Mouse (Mus musculus) lung, embryonic 16.5 days (tissue): ENCODE results near the gene Cdh11. TPM values are rescaled to one million over a fixed set of nuclear protein-coding genes. Genes with fewer than 3 reads are reported as not detected.
A peak's percentile ranks its signal among the peaks of the same experiment; 100 is the strongest.
"Not testable (repeated sequence)": the region's sequence is repeated elsewhere in the genome, so short reads cannot be mapped to it uniquely, and the experiment has no call there.

ENCODE experiments used
- ATAC-seq: fragments of 200-750 bp; cut with Nextera tagmentation; 2 replicates; pipeline ENCODE4 v1.8.0; 2017; ENCODE audit warnings: low read depth, mild to moderate bottlenecking, moderate library complexity
- H3K27ac ChIP-seq: fragments of 300-500 bp; sonication (generic); 2 replicates; pipeline ENCODE4 v1.5.1; 2014; ENCODE audit warnings: mild to moderate bottlenecking, control low read depth, low read length
- H3K27me3 ChIP-seq: fragments of 300-500 bp; sonication (generic); 2 replicates; pipeline ENCODE4 v1.6.1; 2014; ENCODE audit warnings: low read depth, low read length, mixed read lengths; ENCODE audit not compliant: control insufficient read depth, insufficient read depth
- H3K36me3 ChIP-seq: fragments of 300-500 bp; sonication (generic); 2 replicates; pipeline ENCODE4 v1.6.1; 2014; ENCODE audit warnings: low read length; ENCODE audit not compliant: control insufficient read depth, insufficient read depth
- H3K4me1 ChIP-seq: fragments of 300-500 bp; sonication (generic); replicated peaks from 2 replicates; pipeline ENCODE4 v1.6.1; 2014; ENCODE audit warnings: low read length, mixed read lengths; ENCODE audit not compliant: control insufficient read depth, insufficient read depth
- H3K4me2 ChIP-seq: fragments of 300-500 bp; sonication (generic); 2 replicates; pipeline ENCODE4 v1.6.1; 2014; ENCODE audit warnings: low read depth, low read length, control low read depth
- H3K4me3 ChIP-seq: fragments of 300-500 bp; sonication (generic); 2 replicates; pipeline ENCODE4 v1.5.1; 2014; ENCODE audit warnings: mild to moderate bottlenecking, low read length, control low read depth
- H3K9ac ChIP-seq: fragments of 300-500 bp; sonication (generic); 2 replicates; pipeline ENCODE4 v1.6.1; 2014; ENCODE audit warnings: low read length, control low read depth
- H3K9me3 ChIP-seq: fragments of 300-500 bp; sonication (generic); 2 replicates; pipeline ENCODE4 v1.6.1; 2016; ENCODE audit warnings: low read length; ENCODE audit not compliant: control insufficient read depth
- WGBS: fragments of 180-500 bp; shearing (Covaris S2); extraction: QIAGEN DNeasy Blood & Tissue Kit; methylation state at CpG from one replicate; pipeline ENCODE4 v1.1.7; 2014; 5-methylcytosine and 5-hydroxymethylcytosine counted together
- polyA plus RNA-seq: library from polyadenylated mRNA; unstranded; fragments of >200 nt; fragmentation: Nextera tagmentation; extraction: Ambion mirVana; gene quantifications from 2 replicates; pipeline ENCODE4 v1.2.1, GENCODE M21; 2015

The Cdh11 gene
- polyA plus RNA-seq, 1 experiment from 2014 or later: 156 TPM

DNA sequence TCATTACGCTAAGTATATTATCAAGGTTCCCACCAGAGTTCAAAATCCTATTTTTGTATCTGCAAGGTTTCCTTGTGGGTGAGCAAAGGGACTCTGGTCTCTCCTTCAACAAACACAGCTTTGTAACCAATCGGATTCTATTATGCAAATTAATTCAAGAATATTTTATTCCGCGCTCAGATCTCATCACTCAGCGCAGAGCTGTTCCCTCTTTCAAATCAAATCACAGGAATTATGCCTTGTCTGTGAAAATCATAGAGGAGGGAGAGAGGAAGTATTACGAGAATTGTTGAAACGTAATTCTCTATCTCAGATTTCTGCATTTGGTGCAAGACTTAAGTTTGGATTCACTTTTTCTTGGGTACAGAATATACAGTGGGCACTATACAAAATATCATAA, 100.0 kb downstream of the Cdh11 start:
- not testable (repeated sequence) for H3K9ac ChIP-seq, H3K4me3 ChIP-seq, H3K4me2 ChIP-seq, H3K36me3 ChIP-seq, H3K9me3 ChIP-seq, H3K27me3 ChIP-seq, H3K27ac ChIP-seq, ATAC-seq, H3K4me1 ChIP-seq
- 77% methylated on average over 7 of the region's 7 CpGs for WGBS

DNA sequence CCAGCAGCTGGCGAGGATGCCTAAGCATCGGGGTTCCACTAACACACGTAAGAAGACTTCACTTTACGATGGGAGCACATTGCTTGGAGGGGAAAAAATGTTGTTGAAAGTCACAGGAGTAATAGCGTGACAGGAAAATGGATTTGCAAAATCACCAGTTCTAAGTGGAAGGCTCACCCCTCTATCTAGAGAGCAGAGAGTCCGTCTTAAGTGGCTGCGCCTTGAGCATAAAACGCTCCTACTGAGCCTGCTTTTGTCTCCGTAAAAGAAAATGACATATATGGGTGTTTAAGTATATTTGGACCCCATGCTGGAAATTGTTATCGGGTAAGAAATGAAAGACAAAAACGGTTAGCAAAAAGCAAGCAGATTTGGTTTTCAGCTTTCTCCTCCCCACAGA, 100.4 kb downstream of the Cdh11 start:
- Histone ChIP-seq H3K9me3 (no peaks in the 10 kb centered on the region), H3K27me3 (no peaks in the 10 kb centered on the region), H3K4me2 (no peak overlapping the region), H3K36me3 (no peaks in the 10 kb centered on the region), H3K4me3 (no peak overlapping the region), H3K9ac (no peak overlapping the region), H3K4me1 (no peaks in the 10 kb centered on the region), H3K27ac (no peak overlapping the region)
- 82% methylated on average over 11 of the region's 11 CpGs for WGBS
- no peak for ATAC-seq

DNA sequence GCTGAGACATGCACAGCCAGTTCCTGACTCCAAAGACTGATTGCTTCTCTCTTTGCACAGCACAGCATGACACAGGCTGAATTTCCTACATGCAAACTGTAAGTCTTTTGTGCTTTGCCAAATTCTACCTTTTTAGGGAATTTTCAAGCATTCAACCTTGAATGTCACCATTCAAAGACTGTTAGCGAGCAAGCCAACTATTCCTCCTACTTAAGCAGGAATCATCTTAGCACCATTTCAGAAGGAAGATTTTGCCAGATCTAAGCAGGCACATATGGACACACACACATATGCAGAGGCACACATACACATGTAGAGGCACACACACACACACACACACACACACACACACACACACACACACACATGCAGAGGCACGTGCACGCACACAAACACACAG, 108.3 kb downstream of the Cdh11 start:
- Histone ChIP-seq H3K4me2 (no peak overlapping the region), H3K4me3 (no peak overlapping the region), H3K9ac (no peak overlapping the region), H3K27ac (no peak overlapping the region), H3K27me3 (no peaks in the 10 kb centered on the region), H3K9me3 (no peaks in the 10 kb centered on the region), H3K36me3 (peaks cover 5% of the 10 kb centered on the region; the same call in 1 of the 2 replicates), H3K4me1 (no peaks in the 10 kb centered on the region)
- 92% methylated on average over 3 of the region's 3 CpGs for WGBS
- no peak for ATAC-seq

DNA sequence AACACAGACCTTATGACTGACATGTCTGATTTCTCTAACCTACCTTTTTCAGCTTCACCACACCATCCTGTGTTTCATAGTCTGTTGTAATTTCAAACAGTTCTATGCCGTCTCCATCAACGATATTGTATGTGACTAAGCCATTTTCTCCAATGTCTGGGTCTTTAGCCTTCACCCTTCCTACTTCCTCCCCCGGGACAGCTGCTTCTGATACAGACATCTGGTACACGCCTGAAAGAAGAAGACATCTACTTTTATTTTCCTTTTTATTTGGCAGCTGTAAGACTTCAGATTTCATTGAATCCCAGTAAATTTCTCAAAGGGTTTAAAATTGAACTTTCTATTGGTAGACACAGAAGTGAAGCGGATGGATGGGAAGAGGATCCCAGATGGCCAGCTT, 120.9 kb downstream of the Cdh11 start:
- H3K27me3 ChIP-seq, H3K36me3 ChIP-seq: not testable (repeated sequence)
- 86% methylated on average over 5 of the region's 5 CpGs for WGBS

DNA sequence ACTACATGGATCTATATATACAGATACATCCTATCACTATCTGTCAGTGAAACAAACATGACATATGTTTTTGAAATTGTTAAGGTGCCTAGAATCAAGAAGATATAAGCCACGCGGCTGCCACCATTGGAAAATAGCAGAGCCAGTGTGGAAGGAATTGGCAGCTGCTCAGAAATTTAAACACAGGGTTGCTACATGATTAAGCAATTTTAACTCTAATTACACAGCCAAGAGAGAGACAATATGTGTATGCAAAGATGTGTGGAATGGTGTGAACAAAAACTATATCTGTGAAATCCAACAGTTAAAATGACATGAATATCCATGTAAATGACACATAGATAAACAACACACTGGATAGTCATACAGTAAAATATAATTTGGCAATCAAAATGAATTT, 128.9 kb downstream of the Cdh11 start:
- H3K4me2 ChIP-seq: no peak overlapping the region
- H3K4me3 ChIP-seq: no peak overlapping the region
- H3K9ac ChIP-seq: no peak overlapping the region
- H3K4me1 ChIP-seq: no peaks in the 10 kb centered on the region
- H3K9me3 ChIP-seq: no peaks in the 10 kb centered on the region
- H3K27me3 ChIP-seq: no peaks in the 10 kb centered on the region
- ATAC-seq: no peak
- 76% methylated on average over 2 of the region's 2 CpGs for WGBS
- no peak overlapping the region for H3K27ac ChIP-seq
- peaks cover 18% of the 10 kb centered on the region for H3K36me3 ChIP-seq

More for the DNA sequence above, 120.9 kb downstream of the Cdh11 start:
- not testable (repeated sequence) for H3K4me1 ChIP-seq, H3K4me2 ChIP-seq, H3K4me3 ChIP-seq, H3K27ac ChIP-seq, H3K9me3 ChIP-seq, H3K9ac ChIP-seq, ATAC-seq

DNA sequence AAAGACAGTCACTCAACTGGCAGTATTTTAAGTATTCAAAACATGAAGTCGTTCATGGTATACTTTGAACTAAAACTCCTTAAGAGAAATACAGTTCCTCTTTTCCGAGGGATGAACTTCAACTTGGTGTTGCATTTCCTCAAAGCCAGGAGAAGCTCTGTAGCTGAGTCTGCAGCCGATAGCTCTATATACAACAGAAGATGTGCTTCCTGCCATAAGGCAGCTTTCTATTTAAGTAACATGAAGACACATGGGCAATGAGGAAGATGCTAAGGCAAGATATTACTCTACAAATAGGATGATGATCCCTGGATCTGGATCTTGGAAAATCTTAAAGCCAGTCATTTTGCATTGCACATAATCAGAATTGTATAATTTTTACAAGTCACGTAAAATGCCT, 133.5 kb downstream of the Cdh11 start:
- no peak overlapping the region for H3K9ac ChIP-seq
- no peak overlapping the region for H3K27ac ChIP-seq
- no peaks in the 10 kb centered on the region for H3K27me3 ChIP-seq
- no peak for ATAC-seq
- H3K9me3 ChIP-seq: no peaks in the 10 kb centered on the region
- no peak overlapping the region for H3K4me2 ChIP-seq
- peaks cover 20% of the 10 kb centered on the region; the same call in 1 of the 2 replicates for H3K36me3 ChIP-seq
- 63% methylated on average over 4 of the region's 4 CpGs for WGBS
- no peaks in the 10 kb centered on the region for H3K4me1 ChIP-seq
- no peak overlapping the region for H3K4me3 ChIP-seq

DNA sequence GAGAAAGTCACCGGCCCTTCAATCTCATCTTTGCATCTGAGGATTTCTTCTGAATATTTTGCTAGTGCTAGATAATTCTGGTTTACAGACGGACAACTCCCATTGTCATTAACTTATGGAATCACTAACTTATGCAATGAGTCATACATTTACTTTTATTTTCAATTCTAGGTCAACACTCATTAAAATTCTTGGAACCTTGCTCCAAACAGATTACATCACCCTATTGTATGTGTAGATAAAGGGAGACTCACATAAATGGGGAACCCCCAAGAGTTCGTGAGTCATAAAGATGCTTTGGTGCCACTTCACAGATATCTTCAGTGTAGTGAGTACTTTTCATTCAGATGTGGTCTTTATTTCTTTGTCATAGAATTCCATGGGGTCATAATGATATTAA, 158.3 kb downstream of the Cdh11 start:
- no peak for ATAC-seq
- Histone ChIP-seq H3K4me3 (no peak overlapping the region), H3K27ac (no peak overlapping the region), H3K4me1 (no peaks in the 10 kb centered on the region), H3K27me3 (no peaks in the 10 kb centered on the region), H3K9ac (no peak overlapping the region), H3K9me3 (no peaks in the 10 kb centered on the region), H3K36me3 (no peaks in the 10 kb centered on the region), H3K4me2 (no peak overlapping the region)
- 75% methylated on average over 3 of the region's 3 CpGs for whole genome bisulfite sequencing

DNA sequence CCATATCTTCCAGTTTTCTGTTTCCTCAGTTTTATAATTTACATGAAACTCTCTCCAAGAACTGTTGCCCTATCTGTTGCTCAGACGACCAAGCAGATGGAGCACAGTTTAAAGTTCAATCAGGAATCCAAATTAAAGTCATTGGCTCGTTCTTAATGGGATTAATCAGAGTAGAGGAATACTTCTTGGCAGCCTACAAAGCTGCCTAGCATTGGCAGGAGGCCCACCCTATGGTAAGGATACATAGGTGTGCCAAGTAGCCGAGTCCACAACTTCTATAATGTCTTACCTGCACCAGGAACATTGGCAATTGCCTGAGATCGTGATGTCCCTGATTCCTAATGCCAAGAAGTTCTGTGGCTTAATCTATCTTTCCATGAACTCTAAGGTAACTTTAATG, 173.3 kb downstream of the Cdh11 start:
- Histone ChIP-seq H3K27ac (no peak overlapping the region), H3K4me2 (no peak overlapping the region), H3K4me1 (no peaks in the 10 kb centered on the region), H3K27me3 (no peaks in the 10 kb centered on the region), H3K9ac (no peak overlapping the region), H3K36me3 (no peaks in the 10 kb centered on the region), H3K9me3 (no peaks in the 10 kb centered on the region), H3K4me3 (no peak overlapping the region)
- WGBS: 76% methylated on average over 4 of the region's 4 CpGs
- ATAC-seq: no peak

DNA sequence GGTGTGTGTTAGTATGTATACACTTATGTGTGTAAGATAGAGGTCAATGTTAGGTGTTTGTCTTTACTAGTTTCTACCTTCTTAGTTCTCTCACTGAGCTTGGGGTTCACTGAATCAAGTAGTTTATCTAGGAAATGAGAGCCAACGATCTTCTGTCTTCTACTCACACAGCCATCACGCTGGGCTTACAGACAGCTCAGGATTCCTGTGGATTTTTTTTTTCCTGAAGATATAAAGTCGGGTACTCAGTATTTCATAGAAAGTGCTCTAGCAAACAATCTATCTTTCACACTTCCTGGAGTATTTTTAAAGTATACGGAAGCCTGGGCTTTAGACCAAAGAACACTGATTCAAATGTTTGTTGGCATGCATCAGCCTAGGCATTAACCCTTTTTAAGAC, 184.1 kb downstream of the Cdh11 start:
- no peak overlapping the region for H3K27ac ChIP-seq
- H3K4me1 ChIP-seq: peaks cover 4% of the 10 kb centered on the region; the same call in 1 of the 2 replicates
- H3K4me3 ChIP-seq: no peak overlapping the region
- H3K4me2 ChIP-seq: no peak overlapping the region
- 14% methylated on average over 4 of the region's 4 CpGs for WGBS
- no peaks in the 10 kb centered on the region for H3K9me3 ChIP-seq
- no peaks in the 10 kb centered on the region for H3K36me3 ChIP-seq
- peak; percentile 33; the same call in 1 of the 2 replicates for ATAC-seq
- H3K9ac ChIP-seq: no peak overlapping the region
- H3K27me3 ChIP-seq: no peaks in the 10 kb centered on the region

DNA sequence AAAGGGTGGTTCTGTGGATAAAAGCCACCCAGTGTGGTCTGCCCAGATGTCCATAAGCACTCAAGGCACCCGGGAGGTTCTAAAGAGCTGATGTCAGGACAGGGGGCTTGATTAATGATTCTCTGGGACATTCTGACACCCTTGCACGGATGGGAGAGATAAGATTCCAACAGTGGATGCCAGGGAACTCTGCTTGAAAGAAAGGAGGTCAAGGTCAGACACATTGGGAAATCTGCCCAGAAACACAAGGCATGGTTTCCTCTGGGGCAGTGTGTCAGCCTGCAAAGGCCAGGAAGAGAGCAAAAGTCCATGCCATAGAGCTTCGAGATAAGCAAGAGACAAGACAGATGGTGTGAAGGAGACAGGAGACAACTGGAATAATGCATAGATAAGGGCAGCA, 188.9 kb downstream of the Cdh11 start:
- 2% methylated on average over 3 of the region's 3 CpGs for WGBS
- Histone ChIP-seq H3K27ac (no peak overlapping the region), H3K36me3 (no peaks in the 10 kb centered on the region), H3K4me2 (no peak overlapping the region), H3K4me1 (peaks cover 5% of the 10 kb centered on the region; the same call in 1 of the 2 replicates), H3K9me3 (no peaks in the 10 kb centered on the region), H3K9ac (no peak overlapping the region), H3K27me3 (no peaks in the 10 kb centered on the region), H3K4me3 (no peak overlapping the region)
- peak; percentile 97 for ATAC-seq
